Mouse (Mus musculus) natural killer cell, adult 2 months (primary cell): Measurements from ENCODE around the gene Sdhaf3.
"Not testable (repeated sequence)": the region's sequence is repeated elsewhere in the genome, so short reads cannot be mapped to it uniquely, and the experiment has no call there.

Source experiments
- DNase-seq, 2 experiments: peaks; one replicate each; pipeline ENCODE4 v3.0.0; 2022; ENCODE audit warnings: low spot score in 2 of 2

The Sdhaf3 gene

GRCm38 (mm10) chr6:6955764-6956561 is at the start of gene Sdhaf3:
Sdhaf3 (plus strand) TSS chr6:6956004.
- peak; percentile 91 to 95 for DNase-seq

GRCm38 (mm10) chr6:6909586-6909985 is 46.2 kb upstream of the Sdhaf3 start:
- DNase-seq: no peak

DNA sequence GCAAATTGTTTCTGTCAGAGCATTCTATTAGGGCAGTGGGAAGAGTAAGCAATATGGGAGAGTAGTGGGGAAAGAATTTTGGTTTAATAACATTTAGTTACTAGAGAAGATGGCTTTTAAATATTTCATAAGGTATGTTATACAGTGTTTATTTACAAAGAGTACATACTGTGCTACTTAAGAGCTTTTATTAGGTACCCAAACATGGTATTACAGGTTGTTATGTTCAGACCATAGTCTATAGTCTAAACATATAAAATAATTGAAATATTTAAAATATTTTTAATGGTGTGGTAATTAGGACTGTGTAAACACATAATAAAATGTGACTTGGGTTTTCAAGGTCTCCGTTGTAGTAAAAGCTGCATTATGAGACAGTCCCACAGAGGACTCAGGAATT is 41.5 kb upstream of the Sdhaf3 start:
- DNase-seq: no peak

- peak in 1 of 2 experiments; percentile 7 for DNase-seq
These were observed 40.8 kb upstream of the Sdhaf3 start for GRCm38 (mm10) chr6:6914849-6915525.

- DNase-seq: no peak
These were observed 40.3 kb upstream of the Sdhaf3 start for GRCm38 (mm10) chr6:6915526-6915915.

DNA sequence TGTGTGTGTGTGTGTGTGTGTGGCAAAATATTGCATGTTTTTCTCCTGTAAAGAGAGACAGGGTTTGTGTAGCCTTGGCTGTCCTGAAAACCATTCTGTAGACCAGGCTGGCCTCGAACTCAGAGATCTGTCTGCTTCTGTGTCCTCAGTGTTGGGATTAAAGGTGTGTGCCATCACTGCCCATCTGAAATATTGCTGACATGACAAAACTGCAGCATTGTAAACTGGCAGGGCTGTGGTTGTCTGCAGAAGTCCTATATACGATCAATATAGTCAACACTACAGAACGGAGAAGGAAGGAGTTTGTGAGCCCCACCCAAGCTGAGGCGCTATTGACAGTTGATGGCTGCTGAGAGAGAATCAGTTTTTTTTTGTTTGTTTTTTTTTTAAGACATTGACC is 38.5 kb upstream of the Sdhaf3 start:
- no peak for DNase-seq

GRCm38 (mm10) chr6:6925264-6925663 is 30.5 kb upstream of the Sdhaf3 start:
- DNase-seq: no peak

DNA sequence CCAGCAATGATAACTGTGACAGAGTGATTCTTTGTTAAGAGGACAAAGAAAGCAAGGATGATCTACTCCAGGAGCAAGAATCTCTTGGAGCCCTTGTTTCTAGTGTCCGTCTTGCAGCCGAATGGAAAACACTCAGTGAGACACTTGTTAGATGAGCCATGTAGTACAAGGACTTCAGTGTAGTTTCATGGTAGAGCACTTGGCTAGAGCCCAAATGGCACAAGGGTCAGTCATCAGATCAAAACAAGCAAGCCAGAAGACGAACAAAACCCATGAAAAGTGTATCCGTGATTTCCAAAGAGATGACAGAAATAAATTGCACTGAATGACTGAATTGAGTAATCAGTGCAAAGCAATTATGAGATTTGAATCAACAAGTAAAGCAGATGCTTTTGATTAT is 25.0 kb upstream of the Sdhaf3 start:
- no peak for DNase-seq

DNA sequence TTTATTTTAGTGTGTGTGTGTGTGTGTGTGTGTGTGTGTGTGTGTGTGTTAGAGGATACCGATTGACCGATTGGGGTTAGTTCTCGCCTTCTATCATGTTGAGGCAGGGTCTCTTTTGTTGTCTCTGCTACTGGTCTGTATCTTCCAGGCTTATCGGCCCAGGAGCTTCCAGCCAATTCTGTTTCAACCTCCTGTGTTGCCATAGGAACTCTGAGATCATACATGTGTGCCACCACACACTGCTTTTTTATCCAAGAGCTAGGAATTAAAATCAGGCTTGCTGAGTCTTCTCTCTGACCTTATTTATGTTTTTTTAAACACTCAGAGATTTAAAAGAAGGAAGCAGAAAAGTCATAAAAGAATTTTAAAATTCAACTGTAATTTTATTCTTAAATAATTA is 24.3 kb upstream of the Sdhaf3 start:
- no peak for DNase-seq

GRCm38 (mm10) chr6:6940845-6941244 is 15.0 kb upstream of the Sdhaf3 start:
- no peak for DNase-seq

DNA sequence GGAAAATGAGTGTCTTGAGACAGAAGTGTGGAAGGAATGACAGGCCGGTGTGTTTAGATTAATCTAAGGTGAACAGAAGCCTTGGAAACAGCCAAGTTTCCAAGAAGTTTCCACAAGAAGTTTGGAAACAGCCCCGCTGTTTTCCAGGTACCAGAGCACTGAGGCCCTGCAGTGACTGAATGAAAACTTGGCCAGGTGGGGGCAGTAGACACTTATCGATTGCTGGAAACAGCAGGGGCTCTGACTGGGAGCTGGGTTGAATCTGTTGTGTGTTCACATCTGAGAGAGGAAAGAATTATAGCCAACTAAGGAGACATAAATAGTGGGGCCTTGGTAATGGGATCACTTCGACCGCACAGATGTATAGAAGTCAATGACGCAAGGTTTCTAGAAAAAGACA is 13.0 kb upstream of the Sdhaf3 start:
- peak in 1 of 2 experiments; percentile 6 for DNase-seq

DNA sequence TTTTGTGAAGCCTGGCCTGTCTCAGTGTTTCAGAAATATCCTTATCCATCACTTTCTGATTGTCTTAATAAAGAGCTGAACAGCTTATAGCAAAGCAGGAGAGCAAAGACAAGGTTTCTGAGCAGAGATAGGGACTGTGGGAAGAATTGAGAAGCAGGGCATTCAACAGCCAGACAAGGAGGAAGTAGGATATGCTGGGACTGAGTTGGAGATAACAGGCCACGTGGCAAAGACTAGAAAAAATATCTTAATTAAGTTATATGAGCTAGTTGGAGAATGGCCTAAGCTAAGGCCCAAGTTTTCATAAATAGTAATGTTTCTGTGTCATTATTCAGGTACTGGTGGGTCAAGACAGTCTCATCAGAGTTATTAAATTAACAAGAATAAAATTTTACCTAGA is 8.2 kb upstream of the Sdhaf3 start:
- no peak for DNase-seq

- DNase-seq: no peak
These were observed 425 bp upstream of the Sdhaf3 start for GRCm38 (mm10) chr6:6955395-6955763.

DNA sequence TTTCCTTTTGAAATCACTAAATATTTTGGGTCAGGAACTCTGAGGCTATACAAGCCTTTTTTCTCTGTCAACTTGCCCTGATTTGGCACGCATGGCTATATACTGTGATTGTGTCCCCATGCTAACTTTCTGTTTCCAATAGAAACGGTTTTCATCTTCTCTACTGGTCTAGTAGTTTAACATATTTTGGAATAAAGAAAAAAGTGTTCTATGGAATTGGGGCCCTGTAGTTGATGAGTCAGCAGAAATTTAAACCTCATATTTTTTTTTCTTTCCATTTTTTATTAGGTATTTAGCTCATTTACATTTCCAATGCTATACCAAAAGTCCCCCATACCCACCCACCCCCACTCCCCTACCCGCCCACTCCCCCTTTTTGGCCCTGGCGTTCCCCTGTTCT is 3.4 kb downstream of the Sdhaf3 start:
- not testable (repeated sequence) for DNase-seq

- no peak for DNase-seq
These were observed 41.6 kb downstream of the Sdhaf3 start for GRCm38 (mm10) chr6:6997226-6997946.

GRCm38 (mm10) chr6:6997956-6998355 is 42.2 kb downstream of the Sdhaf3 start:
- no peak for DNase-seq

- DNase-seq: no peak
These were observed 43.2 kb downstream of the Sdhaf3 start for GRCm38 (mm10) chr6:6999015-6999414.

GRCm38 (mm10) chr6:7003085-7003484 is 47.3 kb downstream of the Sdhaf3 start:
- no peak for DNase-seq

DNA sequence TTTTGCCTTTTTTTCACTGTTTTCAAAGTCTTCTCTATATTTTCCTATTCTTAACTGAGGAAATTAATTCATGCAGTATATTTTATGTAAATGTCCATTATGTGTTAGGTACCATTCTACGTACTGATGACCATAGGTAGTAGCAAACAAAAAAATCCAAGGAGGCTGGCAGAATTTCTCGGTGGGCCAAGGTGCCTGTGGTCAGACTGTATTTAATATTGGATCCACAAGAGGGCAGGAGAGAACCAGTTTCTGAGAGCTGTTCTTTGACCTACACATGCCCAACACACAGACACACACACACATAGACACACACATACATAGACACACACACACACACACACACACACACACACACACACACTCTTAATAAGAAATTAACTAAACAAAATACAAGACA is 48.2 kb downstream of the Sdhaf3 start:
- no peak for DNase-seq

DNA sequence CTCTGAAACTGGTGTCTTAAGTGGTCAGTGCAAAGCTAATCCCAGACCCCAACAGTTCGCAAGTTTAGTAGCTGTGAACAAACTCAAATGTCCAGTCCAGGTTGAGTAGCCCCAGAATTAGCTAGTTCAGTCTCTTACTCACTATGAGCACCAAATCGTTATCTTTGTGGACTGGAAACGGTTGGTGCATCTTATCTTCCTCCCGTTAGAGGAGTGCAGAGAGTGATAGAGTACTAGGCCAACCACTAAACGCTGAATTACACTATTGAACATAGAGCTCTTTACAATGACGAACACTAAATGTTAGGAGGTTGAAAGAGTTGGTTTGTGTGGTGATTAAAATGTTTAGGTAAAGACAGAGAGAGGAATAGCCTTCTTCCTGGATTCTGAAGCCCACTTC is 82.3 kb downstream of the Sdhaf3 start:
- no peak for DNase-seq

GRCm38 (mm10) chr6:7038835-7039234 is 83.0 kb downstream of the Sdhaf3 start:
- no peak for DNase-seq

GRCm38 (mm10) chr6:7041912-7042311 is 86.1 kb downstream of the Sdhaf3 start:
- no peak for DNase-seq

DNA sequence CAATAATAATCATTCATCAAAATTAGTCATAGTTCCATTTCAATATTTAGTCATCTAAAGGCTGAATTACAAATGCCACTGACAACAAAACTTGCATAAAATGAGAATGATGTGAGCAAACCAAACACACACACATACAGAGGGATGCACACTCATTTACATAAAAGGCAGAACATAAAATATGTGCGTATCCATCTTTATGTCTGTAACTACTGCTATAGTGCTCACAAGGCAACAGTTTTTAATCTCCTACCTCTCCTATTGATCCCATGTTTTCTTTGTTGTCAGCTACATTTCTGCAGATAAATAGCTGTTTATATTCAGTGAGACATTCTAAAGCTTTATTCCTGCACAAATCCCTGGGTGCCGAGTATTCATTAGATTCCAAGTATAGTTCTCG is 107.0 kb downstream of the Sdhaf3 start:
- DNase-seq: no peak
